Mouse (Mus musculus) megakaryocyte progenitor cell, adult 5-6 weeks (primary cell): Measurements from ENCODE around the gene Cdc42. TPM values are rescaled to one million over a fixed set of nuclear protein-coding genes. Genes with fewer than 3 reads are reported as not detected.

ENCODE experiments used
- ATAC-seq: replicated peaks from 2 replicates; pipeline ENCODE4 v1.8.0; 2016; ENCODE audit warnings: mild to moderate bottlenecking, moderate TSS enrichment, inconsistent platforms; ENCODE audit not compliant: poor library complexity
- total RNA-seq, 2 experiments: library from RNA; stranded (forward) in 1 of 2; stranded (reverse) in 1 of 2; fragments of 157-497, 149-512 nt in 1 of 2; fragments of 200-1000 nt in 1 of 2; gene quantifications; 2 replicates each; pipeline versions ENCODE4 v1.2.3 to v1.2.4; 2015 to 2017

Gene Cdc42
- total RNA-seq, 2 experiments from 2014 or later, result 517 to 610 TPM

- no peak for ATAC-seq
Measured at GRCm38 (mm10) chr4:137286662-137286953, 70.9 kb downstream of the Cdc42 start.

DNA sequence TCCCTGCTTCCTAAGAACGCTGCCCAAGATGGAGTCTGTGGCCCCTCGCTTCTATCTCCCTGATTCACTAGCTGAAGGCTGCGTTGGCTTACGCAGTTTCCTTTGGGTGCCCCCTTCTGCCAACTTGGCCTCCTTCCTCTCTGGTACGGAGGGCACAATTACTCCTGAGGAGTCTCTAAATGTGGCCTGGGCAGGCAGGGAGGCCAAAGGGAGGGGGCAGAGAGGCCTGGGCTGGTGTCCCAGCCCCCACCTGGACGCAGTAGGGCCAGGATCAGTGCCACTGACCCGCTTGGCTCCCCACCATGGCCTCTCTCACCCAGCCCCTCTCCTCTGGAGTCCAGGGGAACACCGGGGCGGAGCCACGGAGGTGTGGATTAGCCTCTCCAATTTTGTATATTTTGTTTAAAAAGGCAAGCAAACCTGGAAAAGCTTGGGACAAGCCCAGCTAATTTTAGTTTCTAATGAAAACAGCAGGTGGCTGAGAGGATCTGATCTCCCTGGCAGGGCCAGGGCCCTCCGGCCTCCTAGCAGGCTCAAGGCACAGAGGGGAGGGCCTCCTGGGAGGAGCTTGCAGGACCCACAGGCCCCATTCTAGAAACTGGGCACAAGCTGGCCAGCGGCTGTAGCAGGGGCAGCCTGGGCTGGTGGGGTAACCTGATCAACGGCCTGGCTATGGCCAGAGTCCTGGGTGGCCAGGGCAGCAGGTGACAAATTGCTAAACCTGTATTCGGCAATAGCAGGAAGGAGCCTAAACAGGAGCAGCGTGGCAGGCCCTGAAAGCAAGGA, 71.5 kb downstream of the Cdc42 start:
- no peak for ATAC-seq

DNA sequence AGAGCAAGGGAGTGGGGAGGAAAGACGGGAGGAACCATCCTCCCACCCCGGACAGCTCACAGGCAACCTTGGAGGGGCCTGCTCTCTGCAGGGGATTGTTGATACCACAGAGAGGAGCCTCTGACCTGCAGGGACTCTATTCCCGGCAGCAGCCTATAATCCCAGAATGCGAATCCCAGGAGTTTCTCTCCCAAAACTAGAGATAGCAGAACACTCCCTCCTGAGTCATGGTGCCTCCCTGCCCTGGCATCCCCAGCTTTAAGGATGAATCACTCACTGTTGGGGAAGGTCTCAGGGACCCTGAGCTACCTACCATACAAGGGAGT, 74.2 kb downstream of the Cdc42 start:
- ATAC-seq, result no peak

DNA sequence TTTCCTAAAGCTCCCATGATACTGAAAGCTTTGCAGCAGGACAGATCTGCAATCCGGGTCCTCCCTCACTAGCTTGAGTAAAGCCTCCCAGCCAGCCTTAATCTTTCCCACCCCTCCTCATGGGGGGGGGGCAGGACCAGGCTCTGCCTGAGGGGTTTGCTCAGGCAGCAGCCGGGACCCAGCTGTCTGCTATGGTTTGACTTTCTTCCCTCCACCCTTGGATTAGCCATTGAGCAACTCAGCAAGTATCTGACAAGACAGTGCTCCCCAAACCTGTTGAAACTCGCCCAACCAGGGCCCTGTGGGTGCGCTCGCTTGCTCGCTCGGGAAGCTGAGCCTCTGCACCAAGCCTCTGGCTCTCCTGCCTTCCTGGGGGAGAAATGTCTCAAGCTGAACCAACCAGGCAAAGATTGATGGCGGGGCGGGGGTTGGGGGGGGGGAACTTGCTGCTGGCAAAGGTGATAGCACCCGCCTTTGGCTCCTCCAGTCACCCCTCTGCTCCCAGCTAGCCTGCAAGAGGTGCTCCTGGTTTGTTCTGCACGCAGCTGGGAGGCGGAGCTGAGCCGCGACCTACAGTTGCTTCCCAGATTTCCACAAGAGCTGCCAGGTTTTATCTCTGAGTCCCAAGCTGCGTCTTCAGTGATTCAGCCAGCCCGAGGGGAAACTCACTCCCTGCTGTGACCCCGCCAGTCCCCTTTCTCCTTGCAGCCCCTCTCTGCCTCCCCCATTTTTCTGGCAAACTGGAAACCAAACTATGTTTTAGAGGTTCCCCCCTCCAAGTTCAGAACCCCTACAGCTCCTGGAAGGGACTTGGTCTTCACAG, 74.7 kb downstream of the Cdc42 start:
- no peak for ATAC-seq

GRCm38 (mm10) chr4:137282122-137282521, 75.4 kb downstream of the Cdc42 start:
- no peak for ATAC-seq

DNA sequence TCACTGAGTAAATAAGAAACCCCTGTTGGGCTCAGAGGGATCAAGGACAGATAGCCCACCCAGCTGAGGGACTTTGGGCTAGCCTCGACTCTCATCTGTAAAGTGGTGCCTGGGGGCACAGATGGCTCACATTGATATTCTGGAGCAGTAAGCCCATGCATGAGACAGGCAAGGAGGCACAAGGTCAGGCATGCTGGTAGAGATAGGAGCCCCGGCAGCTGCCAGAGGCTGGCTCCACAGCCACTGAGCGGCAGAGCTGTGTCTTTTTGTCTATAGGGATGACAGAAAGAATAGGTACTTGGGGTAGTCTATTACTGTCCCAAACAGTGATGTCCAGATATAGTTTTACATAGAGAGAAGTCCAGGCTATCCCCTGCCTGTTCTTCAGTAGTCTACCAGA, 76.2 kb downstream of the Cdc42 start:
- ATAC-seq, result no peak

- no peak for ATAC-seq
Measured at GRCm38 (mm10) chr4:137279346-137279745, 78.2 kb downstream of the Cdc42 start.

- no peak for ATAC-seq
Measured at GRCm38 (mm10) chr4:137278144-137279040, 79.1 kb downstream of the Cdc42 start.

- no peak for ATAC-seq
Measured at GRCm38 (mm10) chr4:137277600-137278143, 79.8 kb downstream of the Cdc42 start.

GRCm38 (mm10) chr4:137277166-137277513, 80.4 kb downstream of the Cdc42 start, which contains the start of gene Wnt4:
TSS of gene Wnt4 (plus strand) at chr4:137277489.
- no peak for ATAC-seq

DNA sequence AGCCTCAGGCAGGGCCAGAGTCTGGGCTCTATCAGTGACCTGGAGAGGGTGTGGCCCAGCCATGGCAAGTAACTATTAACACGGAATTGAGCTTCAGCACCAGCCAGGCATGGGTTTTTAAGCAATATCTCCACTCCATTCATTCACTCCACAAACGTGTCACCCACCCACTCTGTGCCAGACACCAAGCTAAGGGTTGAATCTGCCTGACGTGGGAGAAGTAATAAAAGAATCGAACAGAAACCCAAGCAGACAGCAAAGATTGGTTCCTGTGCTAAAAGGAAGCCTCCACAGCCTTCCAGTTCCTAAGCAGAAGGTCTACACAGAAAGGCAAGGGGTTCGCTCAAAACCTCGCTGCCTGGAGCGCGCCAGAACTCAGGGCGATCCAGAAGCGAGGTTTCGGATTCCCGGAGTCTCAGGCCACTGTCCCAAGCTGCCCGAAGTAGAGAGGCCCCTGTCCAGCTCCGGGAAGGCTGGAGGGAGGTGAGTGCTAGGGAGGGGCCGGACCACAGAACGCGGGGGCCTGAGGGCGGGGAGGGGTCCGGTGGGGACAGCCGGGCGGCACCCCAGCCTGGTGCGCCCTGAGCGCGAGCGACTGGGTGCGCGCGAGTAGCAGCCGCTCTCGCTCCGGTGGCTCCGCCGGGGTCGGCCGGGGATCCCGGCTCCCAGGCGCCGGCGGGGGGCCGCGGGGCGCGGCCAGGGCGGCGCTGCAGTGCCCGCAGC, 80.9 kb downstream of the Cdc42 start:
- no peak for ATAC-seq

GRCm38 (mm10) chr4:137274304-137274703, 83.2 kb downstream of the Cdc42 start:
- no peak for ATAC-seq

GRCm38 (mm10) chr4:137271856-137272255, 85.7 kb downstream of the Cdc42 start:
- ATAC-seq, result no peak

Other genes starting within 250 kb of the Cdc42 start
- not detected in 2 replicates for gene Wnt4, start 80.2 kb downstream of the Cdc42 start, total RNA-seq (2015)
- gene Wnt4, start 80.2 kb downstream of the Cdc42 start, total RNA-seq (2017), result not detected in 2 replicates
- not detected in 2 replicates for gene Cela3a, start 52.1 kb upstream of the Cdc42 start, total RNA-seq (2015)
- gene Cela3a, start 52.1 kb upstream of the Cdc42 start, total RNA-seq (2017), result not detected in 2 replicates
- gene Cela3b, start 72.8 kb upstream of the Cdc42 start, total RNA-seq (2015), result not detected in 2 replicates
- gene Cela3b, start 72.8 kb upstream of the Cdc42 start, total RNA-seq (2017), result not detected in 2 replicates
- gene 1700013G24Rik, start 95.6 kb upstream of the Cdc42 start, total RNA-seq (2015), result not detected in 2 replicates
- not detected in 2 replicates for gene 1700013G24Rik, start 95.6 kb upstream of the Cdc42 start, total RNA-seq (2017)
- 0.37 TPM in 1 of 2 replicates, not detected in the other for gene Hspg2, start 111.0 kb upstream of the Cdc42 start, total RNA-seq (2015)
- gene Hspg2, start 111.0 kb upstream of the Cdc42 start, total RNA-seq (2017), result not detected in 2 replicates
- not detected in 2 replicates for gene Ldlrad2, start 216.8 kb upstream of the Cdc42 start, total RNA-seq (2015)
- gene Ldlrad2, start 216.8 kb upstream of the Cdc42 start, total RNA-seq (2017), result not detected in 2 replicates
- gene Usp48, start 236.0 kb upstream of the Cdc42 start, total RNA-seq (2015), result 91.5 and 96.8 TPM in 2 replicates
- gene Usp48, start 236.0 kb upstream of the Cdc42 start, total RNA-seq (2017), result 107 and 151 TPM in 2 replicates